Mouse (Mus musculus) spleen, adult 2 months (tissue): ENCODE results near the gene Gm12569.

ENCODE experiments used
- CTCF ChIP-seq: fragments of 200-500 bp; IDR thresholded peaks from 2 replicates; pipeline ENCODE4 v1.5.1; 2011; ENCODE audit warnings: mild to moderate bottlenecking, inconsistent platforms; ENCODE audit not compliant: insufficient read depth, insufficient read length, insufficient replicate concordance; ENCODE audit errors: extremely low read depth
- POLR2A ChIP-seq: fragments of 200-500 bp; IDR thresholded peaks from 2 replicates; pipeline ENCODE4 v1.6.1; 2011; ENCODE audit warnings: low read depth, low read length, inconsistent platforms

GRCm38 (mm10) chr11:51261680-51262219, 41.5 kb downstream of the Gm12569 start, which contains the start of gene Clk4:
- TF ChIP-seq POLR2A (no peak), CTCF (no peak)
